ENCODE assay signal across 14 mouse cellular contexts in the genomic region with DNA sequence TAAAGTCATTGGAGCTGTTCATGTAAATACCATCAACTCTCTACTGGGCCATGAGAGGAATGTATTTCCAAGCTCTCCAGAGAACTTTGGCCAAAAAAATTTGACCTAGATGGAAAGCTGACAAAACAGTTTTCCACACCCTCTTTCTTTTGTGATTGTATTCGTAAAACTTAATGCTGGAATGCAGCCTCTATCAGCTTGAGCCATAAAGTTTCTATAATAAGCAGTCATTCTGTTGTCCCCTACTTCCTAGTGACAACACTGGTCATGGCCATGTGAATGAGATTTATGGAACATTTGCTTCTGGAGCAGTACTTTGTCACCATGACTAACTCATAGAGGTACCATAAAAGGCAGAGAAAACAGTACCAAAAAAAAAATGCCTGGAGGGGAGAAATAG.
"Had no signal": no experiment of that assay in that cellular context is flagged by ENCODE, and none has a peak within 500 bp of the region (broad histone marks: within the 10 kb centered on the region; RNA-seq: fewer than 3 reads in every experiment).

No protein-coding gene starts in this region.

- H3K4me3 ChIP-seq: layer of hippocampus, adult 2 months; limb, embryonic 13.5 days; midbrain, embryonic 10.5 days; myocyte; neural tube, embryonic 12.5 days had no signal

- H3K27ac ChIP-seq: layer of hippocampus, adult 2 months; limb, embryonic 13.5 days; liver, embryonic 14.5 days; midbrain, embryonic 10.5 days; neural tube, embryonic 12.5 days; stomach, postnatal 0 days had no signal

- H3K4me2 ChIP-seq: limb, embryonic 13.5 days; neural tube, embryonic 12.5 days had no signal

- H3K27me3 ChIP-seq: limb, embryonic 13.5 days; neural tube, embryonic 12.5 days had no signal

- H3K9ac ChIP-seq: limb, embryonic 13.5 days; liver, embryonic 14.5 days; neural tube, embryonic 12.5 days had no signal

- H3K9me3 ChIP-seq: limb, embryonic 13.5 days; midbrain, embryonic 10.5 days; neural tube, embryonic 12.5 days had no signal

- H3K4me1 ChIP-seq: midbrain, embryonic 10.5 days; neural tube, embryonic 12.5 days had no signal

- H3K36me3 ChIP-seq: limb, embryonic 13.5 days; midbrain, embryonic 10.5 days; neural tube, embryonic 12.5 days had no signal

- DNase-seq: kidney, adult 11 months; kidney, postnatal 10 days; left cerebral cortex, postnatal 4 days; lung, adult 2 months; lung, postnatal 36 days; midbrain, embryonic 14.5 days; thymus, postnatal 4 days had no signal
